Mouse (Mus musculus): ENCODE data around the gene Hist1h2bg. TPM values are rescaled to one million over a fixed set of nuclear protein-coding genes. Genes with fewer than 3 reads are reported as not detected.
"Not testable (repeated sequence)": the region's sequence is repeated elsewhere in the genome, so short reads cannot be mapped to it uniquely, and the experiment has no call there.

Hist1h2bg gene
- polyA plus RNA-seq, 1 experiment from 2014 or later: 9.1 TPM

- WGBS: 0% methylated on average over 2 of the region's 5 CpGs
- peak overlapping the region; percentile 77 for H3K4me2 ChIP-seq (replicated peaks; ENCODE audit: low read depth, low read length)
- not testable (repeated sequence) for ATAC-seq (ENCODE audit: low FRiP score, low TSS enrichment); H3K9me3 ChIP-seq (ENCODE audit: low read length); H3K9ac ChIP-seq (replicated peaks; ENCODE audit: low read length); H3K36me3 ChIP-seq (ENCODE audit: insufficient read depth, low read length); H3K27me3 ChIP-seq (ENCODE audit: insufficient read depth, low read length); H3K4me1 ChIP-seq (ENCODE audit: insufficient read depth, low read length)
- peak overlapping the region; percentile 47 for H3K4me3 ChIP-seq (ENCODE audit: low read length)
- H3K27ac ChIP-seq (ENCODE audit: low read length): peak overlapping the region; percentile 100
These were observed 9.7 kb upstream of the Hist1h2bg start for GRCm38 (mm10) chr13:23561531-23561882.

- not testable (repeated sequence) for H3K9me3 ChIP-seq (ENCODE audit: low read length); H3K27me3 ChIP-seq (ENCODE audit: insufficient read depth, low read length); H3K4me1 ChIP-seq (ENCODE audit: insufficient read depth, low read length); H3K36me3 ChIP-seq (ENCODE audit: insufficient read depth, low read length)
- peak within 1 kb of the TSS; percentile 77 for H3K4me2 ChIP-seq (replicated peaks; ENCODE audit: low read depth, low read length)
- ATAC-seq (ENCODE audit: low FRiP score, low TSS enrichment): peak; percentile 95
- peak within 1 kb of the TSS; percentile 74 for H3K9ac ChIP-seq (replicated peaks; ENCODE audit: low read length)
- H3K4me3 ChIP-seq (ENCODE audit: low read length): peak within 1 kb of the TSS; percentile 47
- WGBS: 1% methylated on average over 55 of the region's 67 CpGs
- peak within 1 kb of the TSS; percentile 100 for H3K27ac ChIP-seq (ENCODE audit: low read length)
These were observed 9.1 kb upstream of the Hist1h2bg start, which contains the start of gene Hist1h3e for GRCm38 (mm10) chr13:23561883-23562659. TSS of gene Hist1h3e (minus strand) at chr13:23562369.

GRCm38 (mm10) chr13:23562699-23563462 lies 8.3 kb upstream of the Hist1h2bg start:
- WGBS: 3% methylated on average over 18 of the region's 18 CpGs
- Histone ChIP-seq H3K27ac (ENCODE audit: low read length) (peak overlapping the region; percentile 100), H3K4me2 (replicated peaks; ENCODE audit: low read depth, low read length) (peak overlapping the region; percentile 77), H3K4me3 (ENCODE audit: low read length) (peak overlapping the region; percentile 37), H3K4me1 (ENCODE audit: insufficient read depth, low read length) (no peaks in the 10 kb centered on the region; the same call in 1 of the 2 replicates), H3K27me3 (ENCODE audit: insufficient read depth, low read length) (no peaks in the 10 kb centered on the region), H3K9ac (replicated peaks; ENCODE audit: low read length) (peak overlapping the region; percentile 74), H3K9me3 (ENCODE audit: low read length) (no peaks in the 10 kb centered on the region), H3K36me3 (ENCODE audit: insufficient read depth, low read length) (no peaks in the 10 kb centered on the region)
- ATAC-seq (ENCODE audit: low FRiP score, low TSS enrichment): peak; percentile 64

GRCm38 (mm10) chr13:23564482-23564881 lies 6.7 kb upstream of the Hist1h2bg start:
- no peaks in the 10 kb centered on the region for H3K9me3 ChIP-seq (ENCODE audit: low read length)
- H3K27me3 ChIP-seq (ENCODE audit: insufficient read depth, low read length): no peaks in the 10 kb centered on the region
- peaks cover under 1% of the 10 kb centered on the region; the same call in 1 of the 2 replicates for H3K4me1 ChIP-seq (ENCODE audit: insufficient read depth, low read length)
- no peak overlapping the region for H3K4me2 ChIP-seq (replicated peaks; ENCODE audit: low read depth, low read length)
- WGBS: 72% methylated on average over 2 of the region's 2 CpGs
- no peak overlapping the region for H3K9ac ChIP-seq (replicated peaks; ENCODE audit: low read length)
- H3K36me3 ChIP-seq (ENCODE audit: insufficient read depth, low read length): no peaks in the 10 kb centered on the region
- no peak overlapping the region for H3K4me3 ChIP-seq (ENCODE audit: low read length)
- no peak for ATAC-seq (ENCODE audit: low FRiP score, low TSS enrichment)
- peak overlapping the region; percentile 100 for H3K27ac ChIP-seq (ENCODE audit: low read length)

GRCm38 (mm10) chr13:23570261-23571021 lies 755 bp upstream of the Hist1h2bg start:
- Histone ChIP-seq H3K4me2 (replicated peaks; ENCODE audit: low read depth, low read length) (peak overlapping the region; percentile 54), H3K27ac (ENCODE audit: low read length) (peak overlapping the region; percentile 97), H3K9ac (replicated peaks; ENCODE audit: low read length) (peak overlapping the region; percentile 61), H3K4me3 (ENCODE audit: low read length) (peak overlapping the region; percentile 57)
- not testable (repeated sequence) for H3K27me3 ChIP-seq (ENCODE audit: insufficient read depth, low read length); H3K36me3 ChIP-seq (ENCODE audit: insufficient read depth, low read length); H3K9me3 ChIP-seq (ENCODE audit: low read length); H3K4me1 ChIP-seq (ENCODE audit: insufficient read depth, low read length); ATAC-seq (ENCODE audit: low FRiP score, low TSS enrichment)
- under 1% methylated on average over 20 of the region's 41 CpGs for WGBS

- not testable (repeated sequence) for H3K9me3 ChIP-seq (ENCODE audit: low read length)
These were observed 465 bp downstream of the Hist1h2bg start for GRCm38 (mm10) chr13:23571504-23572217.

GRCm38 (mm10) chr13:23572218-23573033 lies 1.2 kb downstream of the Hist1h2bg start:
- 18% methylated on average over 2 of the region's 2 CpGs for WGBS
- H3K4me2 ChIP-seq (replicated peaks; ENCODE audit: low read depth, low read length): peak overlapping the region; percentile 78
- peak overlapping the region; percentile 80 for H3K9ac ChIP-seq (replicated peaks; ENCODE audit: low read length)
- H3K27ac ChIP-seq (ENCODE audit: low read length): peak overlapping the region; percentile 97
- no peaks in the 10 kb centered on the region for H3K36me3 ChIP-seq (ENCODE audit: insufficient read depth, low read length)
- H3K27me3 ChIP-seq (ENCODE audit: insufficient read depth, low read length): no peaks in the 10 kb centered on the region
- peaks cover 22% of the 10 kb centered on the region for H3K4me1 ChIP-seq (ENCODE audit: insufficient read depth, low read length)
- peak overlapping the region; percentile 57 for H3K4me3 ChIP-seq (ENCODE audit: low read length)
- no peak for ATAC-seq (ENCODE audit: low FRiP score, low TSS enrichment)
- no peaks in the 10 kb centered on the region for H3K9me3 ChIP-seq (ENCODE audit: low read length)

More at GRCm38 (mm10) chr13:23571504-23572217, 465 bp downstream of the Hist1h2bg start:
- Histone ChIP-seq H3K4me1 (ENCODE audit: insufficient read depth, low read length) (peaks cover 15% of the 10 kb centered on the region), H3K9ac (replicated peaks; ENCODE audit: low read length) (peak overlapping the region; percentile 75), H3K27ac (ENCODE audit: low read length) (peak overlapping the region; percentile 97), H3K4me3 (ENCODE audit: low read length) (peak overlapping the region; percentile 57), H3K4me2 (replicated peaks; ENCODE audit: low read depth, low read length) (peak overlapping the region; percentile 78)
- WGBS: under 1% methylated on average over 8 of the region's 34 CpGs
- not testable (repeated sequence) for ATAC-seq (ENCODE audit: low FRiP score, low TSS enrichment); H3K27me3 ChIP-seq (ENCODE audit: insufficient read depth, low read length); H3K36me3 ChIP-seq (ENCODE audit: insufficient read depth, low read length)

- Histone ChIP-seq H3K4me3 (ENCODE audit: low read length) (peak overlapping the region; percentile 57), H3K9ac (replicated peaks; ENCODE audit: low read length) (peak overlapping the region; percentile 80), H3K4me1 (ENCODE audit: insufficient read depth, low read length) (peaks cover 22% of the 10 kb centered on the region), H3K27ac (ENCODE audit: low read length) (peak overlapping the region; percentile 97), H3K4me2 (replicated peaks; ENCODE audit: low read depth, low read length) (peak overlapping the region; percentile 78)
- not testable (repeated sequence) for H3K27me3 ChIP-seq (ENCODE audit: insufficient read depth, low read length); H3K36me3 ChIP-seq (ENCODE audit: insufficient read depth, low read length); H3K9me3 ChIP-seq (ENCODE audit: low read length); ATAC-seq (ENCODE audit: low FRiP score, low TSS enrichment)
- 5% methylated on average over 17 of the region's 20 CpGs for WGBS
These were observed 2.1 kb downstream of the Hist1h2bg start for GRCm38 (mm10) chr13:23573034-23573897.
